Mouse (Mus musculus): ENCODE results near the gene Rapgef1.
"Not testable (repeated sequence)": the region's sequence is repeated elsewhere in the genome, so short reads cannot be mapped to it uniquely, and the experiment has no call there.

Rapgef1 gene

DNA sequence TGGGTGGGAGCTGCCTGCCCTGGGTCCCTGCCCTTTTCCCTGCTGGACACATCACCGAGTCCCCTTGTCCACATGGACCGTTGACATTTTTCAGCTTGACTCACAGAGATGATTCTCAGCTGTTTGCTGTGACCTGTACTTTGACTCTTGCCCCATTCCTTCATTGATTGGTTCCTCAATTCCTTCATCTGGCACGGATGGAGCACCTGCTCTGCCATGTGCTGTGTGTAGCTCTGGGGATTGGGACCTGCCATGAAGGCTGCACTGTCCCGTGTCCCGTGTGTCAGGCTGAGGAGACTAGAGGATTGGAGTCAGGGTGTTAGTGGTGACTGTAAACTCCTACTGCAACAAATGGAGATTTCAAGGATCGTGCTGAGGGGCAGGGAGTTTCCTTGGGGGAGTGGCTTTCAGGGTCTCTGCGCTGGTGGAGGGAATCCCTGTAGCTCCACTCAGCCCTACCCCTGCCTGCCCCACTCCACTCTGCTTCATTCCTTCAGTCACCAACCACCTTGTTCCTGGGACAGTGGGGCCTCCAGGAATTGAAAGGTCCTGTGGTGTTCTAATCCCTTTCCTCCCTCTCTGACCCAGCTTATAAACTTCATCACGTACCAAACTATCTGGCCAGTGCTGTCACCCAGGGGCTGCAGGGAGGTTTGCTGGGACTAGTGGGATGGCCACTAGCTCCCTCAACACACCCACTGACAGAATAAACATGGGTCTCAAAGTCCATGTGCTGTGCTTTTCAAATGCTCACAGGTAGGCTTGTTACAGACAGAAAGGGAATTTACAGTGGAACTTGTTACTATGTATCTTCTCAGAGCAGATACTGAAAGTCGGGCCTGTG lies 3.9 kb downstream of the Rapgef1 start:
- DNase-seq = no peak

DNA sequence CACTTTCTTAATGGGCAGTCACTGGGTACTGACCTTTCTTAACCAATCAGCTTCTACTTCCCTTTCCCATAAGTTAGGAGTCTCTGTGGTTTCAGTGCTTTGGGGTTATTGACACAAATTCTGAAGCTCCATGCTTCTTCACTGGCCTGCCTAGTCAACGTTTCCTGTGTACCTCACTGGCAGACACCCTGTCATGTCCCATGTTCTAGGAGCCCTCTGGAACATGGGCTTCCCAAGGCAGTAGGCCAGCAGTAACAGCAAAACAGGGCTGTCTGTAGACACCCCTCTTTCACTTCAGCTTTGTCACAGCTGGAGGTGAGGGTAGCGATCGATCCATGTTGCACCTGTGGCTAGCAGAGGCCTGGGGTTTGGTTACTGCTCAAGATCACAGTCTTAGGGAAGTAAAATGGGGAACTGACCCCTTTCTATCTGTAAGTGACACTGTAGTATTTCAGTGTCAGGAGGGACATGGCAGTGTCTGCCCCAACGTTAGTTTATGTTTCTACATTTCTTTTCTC lies 4.6 kb downstream of the Rapgef1 start:
- no peak for DNase-seq

GRCm38 (mm10) chr2:29624739-29625138 lies 5.2 kb downstream of the Rapgef1 start:
- DNase-seq = no peak

GRCm38 (mm10) chr2:29625573-29626200 lies 6.2 kb downstream of the Rapgef1 start:
- no peak for DNase-seq

DNA sequence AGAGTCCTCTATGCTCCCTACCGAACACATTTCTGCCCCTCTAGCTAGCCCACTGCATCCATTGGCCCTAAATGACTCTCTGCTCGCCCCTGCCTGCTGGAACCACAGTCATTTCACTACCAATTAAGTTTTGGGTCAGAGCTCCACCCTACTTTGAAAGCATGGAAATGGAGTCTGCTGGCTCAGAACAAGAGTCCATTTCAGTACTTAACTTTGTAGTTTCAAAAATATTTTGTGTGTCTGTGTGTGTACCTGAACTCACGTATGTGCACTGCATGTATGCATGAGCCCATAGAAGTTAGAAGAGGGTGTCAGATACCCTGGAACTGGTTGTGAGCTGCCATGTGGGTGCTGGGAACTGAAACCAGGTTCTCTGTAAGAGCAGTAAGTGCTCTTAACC lies 7.8 kb downstream of the Rapgef1 start:
- no peak for DNase-seq

- no peak for DNase-seq
These were observed 8.7 kb downstream of the Rapgef1 start for GRCm38 (mm10) chr2:29628186-29628585.

DNA sequence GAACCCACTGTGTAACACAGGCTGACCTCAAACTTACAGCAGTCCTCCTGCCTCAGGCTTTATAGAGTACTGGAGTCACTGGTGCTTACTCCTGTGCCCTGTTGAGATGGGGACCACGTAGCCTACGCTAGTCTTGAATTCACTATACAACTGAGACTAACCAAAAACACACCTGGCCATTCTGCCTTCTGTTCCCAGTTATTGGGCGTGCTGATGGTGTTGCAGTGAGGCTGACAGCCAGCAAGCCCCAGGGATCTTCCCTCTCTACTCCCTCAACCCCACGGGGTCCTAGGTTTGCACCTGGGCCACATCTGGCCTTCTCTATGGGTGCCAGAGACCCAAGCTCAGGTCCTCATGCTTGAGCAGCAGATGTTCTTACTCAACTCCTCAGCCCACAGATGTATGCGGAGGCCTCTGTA lies 9.3 kb downstream of the Rapgef1 start:
- DNase-seq = no peak

- no peak for DNase-seq
These were observed 9.8 kb downstream of the Rapgef1 start for GRCm38 (mm10) chr2:29629311-29629710.

DNA sequence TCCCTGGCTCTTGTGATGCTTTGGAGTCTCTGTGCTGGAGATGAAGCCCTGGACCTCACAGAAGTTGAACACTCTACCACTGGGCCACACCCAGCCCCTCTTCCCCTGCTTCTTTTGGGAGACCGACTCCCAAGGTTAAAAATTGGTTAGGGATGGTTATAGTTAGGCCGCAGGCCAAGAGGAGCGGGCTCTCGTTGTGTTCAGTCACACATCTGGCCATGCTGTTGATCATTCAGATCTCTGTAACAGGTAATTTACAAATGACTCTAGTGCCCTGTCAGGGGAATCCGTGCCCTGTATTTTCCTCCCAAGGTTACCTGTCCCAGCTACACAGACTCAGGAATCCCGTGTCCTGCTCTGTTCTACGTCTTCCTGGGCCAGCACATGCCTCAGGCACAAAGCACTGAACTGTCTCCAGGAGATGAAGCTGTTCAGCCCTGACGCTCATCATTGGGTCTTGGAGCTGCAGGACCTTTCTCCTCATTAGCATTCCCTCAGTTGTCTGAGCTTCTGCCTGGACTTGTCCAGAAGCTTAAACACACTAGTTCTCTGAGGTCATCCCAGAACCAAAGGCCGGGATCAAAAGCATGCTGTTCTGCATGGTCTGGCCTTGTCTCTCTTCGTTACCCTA lies 10.7 kb downstream of the Rapgef1 start:
- no peak for DNase-seq

- DNase-seq = no peak
These were observed 11.5 kb downstream of the Rapgef1 start for GRCm38 (mm10) chr2:29631020-29631419.

GRCm38 (mm10) chr2:29631564-29632167 lies 12.1 kb downstream of the Rapgef1 start:
- not testable (repeated sequence) for DNase-seq

GRCm38 (mm10) chr2:29632168-29632662 lies 12.7 kb downstream of the Rapgef1 start:
- no peak for DNase-seq

GRCm38 (mm10) chr2:29633101-29633554 lies 13.6 kb downstream of the Rapgef1 start:
- DNase-seq = peak; percentile 75

- DNase-seq = no peak
These were observed 14.3 kb downstream of the Rapgef1 start for GRCm38 (mm10) chr2:29633782-29634181.

DNA sequence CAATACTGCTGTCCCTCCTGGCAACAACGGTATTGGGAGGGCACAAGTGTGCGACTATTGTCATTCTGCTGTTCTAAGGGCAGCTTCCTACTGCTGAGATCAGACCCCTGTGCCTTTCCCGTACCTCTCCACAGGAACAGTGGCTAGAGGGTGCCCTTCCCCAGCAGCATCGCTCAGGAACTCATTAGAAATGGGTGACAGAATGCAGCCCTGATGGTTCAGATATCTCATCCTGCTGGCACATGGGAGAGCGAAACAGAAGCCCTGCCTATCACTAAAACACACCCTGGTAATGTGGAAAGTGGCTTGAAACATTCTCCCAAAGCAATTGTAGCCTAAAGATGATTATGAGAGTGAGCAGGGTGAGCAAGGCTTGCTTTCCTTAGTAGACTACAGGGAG lies 15.0 kb downstream of the Rapgef1 start:
- DNase-seq = no peak

GRCm38 (mm10) chr2:29635966-29636507 lies 16.5 kb downstream of the Rapgef1 start:
- DNase-seq = no peak

- DNase-seq = no peak
These were observed 18.0 kb downstream of the Rapgef1 start for GRCm38 (mm10) chr2:29637528-29637927.

- DNase-seq = no peak
These were observed 19.9 kb downstream of the Rapgef1 start for GRCm38 (mm10) chr2:29639377-29639776.

DNA sequence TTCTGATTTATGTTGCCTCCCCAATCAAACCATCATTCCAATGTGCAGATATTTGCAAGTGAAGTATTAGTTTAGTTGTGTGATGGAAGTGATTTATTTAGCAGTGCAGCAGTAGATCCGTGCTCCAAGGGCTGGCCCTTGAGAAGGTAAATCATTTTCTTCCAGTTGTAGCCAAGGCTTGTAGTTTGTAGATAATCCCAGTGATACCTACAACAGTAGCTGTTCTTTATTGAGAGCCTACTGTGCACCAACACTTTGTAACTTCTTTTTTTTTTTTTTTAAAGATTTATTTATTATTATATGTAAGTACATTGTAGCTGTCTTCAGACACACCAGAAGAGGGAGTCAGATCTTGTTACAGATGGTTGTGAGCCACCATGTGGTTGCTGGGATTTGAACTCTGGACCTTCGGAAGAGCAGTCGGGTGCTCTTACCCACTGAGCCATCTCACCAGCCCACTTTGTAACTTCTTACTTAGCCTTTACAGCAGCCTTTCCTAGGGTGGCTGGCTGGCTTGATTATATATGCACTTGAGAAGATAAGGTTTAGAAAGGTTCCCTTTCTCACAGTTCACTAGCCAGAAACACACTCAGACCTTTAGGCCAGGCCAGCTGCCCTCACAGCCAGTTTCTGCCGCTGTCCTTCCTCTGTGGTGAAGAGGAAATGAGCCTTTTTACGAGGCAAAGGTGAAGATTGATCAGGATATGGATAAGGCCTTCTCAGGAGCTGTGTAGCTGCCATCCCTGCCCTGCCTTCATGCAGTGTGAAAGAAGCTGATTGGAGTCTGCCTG lies 20.6 kb downstream of the Rapgef1 start:
- DNase-seq = no peak

DNA sequence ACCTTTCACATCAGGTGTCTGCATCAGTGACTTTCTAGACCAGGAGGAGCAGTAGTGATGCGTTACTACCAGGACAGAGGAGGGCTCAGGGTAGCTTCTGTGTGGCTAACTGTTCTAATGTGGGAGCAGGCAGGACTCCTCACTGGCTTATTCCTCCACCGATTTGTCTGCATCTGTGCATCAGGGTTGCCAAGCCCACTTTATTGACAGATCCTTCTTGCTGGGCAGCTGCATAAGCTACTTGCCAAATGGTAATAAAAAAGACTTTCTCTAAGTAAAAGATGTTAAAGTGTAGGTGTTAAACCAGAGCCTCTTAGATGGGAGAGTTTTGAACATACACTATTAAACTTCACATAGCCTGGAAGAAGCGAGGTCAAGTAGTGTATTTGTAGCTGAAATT lies 22.2 kb downstream of the Rapgef1 start:
- no peak for DNase-seq

GRCm38 (mm10) chr2:29643418-29643817 lies 23.9 kb downstream of the Rapgef1 start:
- no peak for DNase-seq

Data from cerebellum, adult 11 months (tissue).